Mouse (Mus musculus): Measurements from ENCODE around the gene Anp32e.

DNA sequence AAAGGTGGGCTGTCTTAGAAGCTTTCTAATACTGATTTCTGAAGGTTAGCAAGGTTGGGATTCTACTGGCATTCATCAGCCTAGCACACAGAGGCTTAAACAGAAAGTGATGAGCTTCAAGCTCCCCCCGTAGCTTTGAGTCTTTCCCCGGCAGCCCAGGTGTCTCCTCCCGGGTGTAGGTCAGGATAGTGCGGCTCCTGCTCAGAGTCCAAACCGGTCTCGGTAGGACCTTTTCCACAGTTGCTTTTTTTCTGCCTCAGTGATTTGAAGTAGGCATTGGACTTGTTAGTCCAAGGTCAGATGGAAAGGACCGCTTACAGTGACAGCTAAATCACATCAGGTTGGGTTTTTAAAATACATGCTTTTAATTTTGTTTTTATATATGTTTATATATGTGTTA lies 3.5 kb downstream of the Anp32e start:
- no peak for TF ChIP-seq POLR2A (IDR thresholded peaks at IDR 0.05; ENCODE audit: insufficient read length, low read depth)
- TF ChIP-seq CEBPB (IDR thresholded peaks at IDR 0.05; ENCODE audit: insufficient read depth, poor library complexity, severe bottlenecking) = no peak
- TF ChIP-seq MAX (IDR thresholded peaks at IDR 0.05; ENCODE audit: low read depth) = no peak
- no peak for TF ChIP-seq E2F4 (IDR thresholded peaks at IDR 0.05; ENCODE audit: insufficient read depth)
- no peak for TF ChIP-seq TCF3 (IDR thresholded peaks at IDR 0.05; ENCODE audit: insufficient read length, low read depth)
- no peak for TF ChIP-seq TCF12 (IDR thresholded peaks at IDR 0.05; ENCODE audit: insufficient read depth, poor library complexity, severe bottlenecking)
- TF ChIP-seq MYOG (IDR thresholded peaks at IDR 0.05; ENCODE audit: control insufficient read depth in 1 of 3, insufficient read depth in 1 of 3, insufficient read length in 2 of 3, low read depth in 2 of 3) = no peak
- TF ChIP-seq USF1 (IDR thresholded peaks at IDR 0.05; ENCODE audit: low read depth) = no peak
- TF ChIP-seq POLR2AphosphoS2 (IDR thresholded peaks at IDR 0.05; ENCODE audit: insufficient read length, low read depth) = no peak
- TF ChIP-seq MYOD1 (IDR thresholded peaks at IDR 0.05; ENCODE audit: control insufficient read depth in 1 of 3, insufficient read length in 2 of 3, low read depth in 2 of 3) = no peak
- TF ChIP-seq REST (IDR thresholded peaks at IDR 0.05; ENCODE audit: insufficient read depth, insufficient read length) = no peak
- no peak for TF ChIP-seq SRF (IDR thresholded peaks at IDR 0.05; ENCODE audit: control insufficient read depth, insufficient read length, low read depth)

Data from myocyte (in vitro differentiated cells).